Mouse (Mus musculus) lung, adult 2 months (tissue): ENCODE results near the gene Aldh1a3.

ENCODE experiments used
- CTCF ChIP-seq: fragments of 200-500 bp; IDR thresholded peaks from 2 replicates; pipeline ENCODE4 v1.5.1; 2011; ENCODE audit warnings: mild to moderate bottlenecking, low read length, control low read depth; ENCODE audit not compliant: insufficient read depth
- POLR2A ChIP-seq: fragments of 200-500 bp; IDR thresholded peaks from 2 replicates; pipeline ENCODE4 v1.6.1; 2011; ENCODE audit warnings: low read depth, mild to moderate bottlenecking, control low read depth, low read length, borderline replicate concordance; ENCODE audit errors: extremely low read depth

GRCm38 (mm10) chr7:66465241-66465640 lies 37.9 kb upstream of the Aldh1a3 start:
- TF ChIP-seq CTCF: no peak
- TF ChIP-seq POLR2A: no peak
